Mouse (Mus musculus) embryo, embryonic 11.5 days (tissue): ENCODE measurements around the gene Gm10234.

Experiments
- DNase-seq: peaks from one replicate; pipeline ENCODE4 v3.0.0-alpha.2; 2012; ENCODE audit warnings: low read depth, low spot score

Gm10234 gene

DNA sequence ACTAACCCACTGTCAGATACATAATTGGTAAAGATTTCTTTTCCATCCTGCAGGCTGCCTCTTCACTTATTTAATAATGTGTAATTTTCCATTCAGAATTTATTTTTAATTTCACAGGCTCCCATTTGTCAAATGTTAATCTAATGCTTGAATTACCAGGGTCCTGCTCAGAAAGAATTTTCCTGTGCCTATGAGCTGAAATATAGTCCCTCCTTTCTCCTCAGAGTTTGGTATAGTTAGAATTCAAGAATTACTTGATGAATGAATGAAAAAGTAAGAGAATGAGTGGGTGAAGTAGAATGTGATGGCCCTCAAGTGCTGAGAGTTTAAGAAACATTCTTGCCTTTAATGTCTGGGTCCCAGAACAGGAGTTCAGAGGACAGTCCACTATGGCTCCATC is at the start of gene Gm10234:
Gm10234 (plus strand) TSS at position 301 of the 400 bp plus-strand sequence.
- no peak for DNase-seq

- no peak for DNase-seq
These were observed 44.3 kb upstream of the Gm10234 start for GRCm38 (mm10) chr6:95277633-95278032.

GRCm38 (mm10) chr6:95296025-95296424 is 25.9 kb upstream of the Gm10234 start:
- DNase-seq: no peak

GRCm38 (mm10) chr6:95298387-95298786 is 23.5 kb upstream of the Gm10234 start:
- DNase-seq: no peak

DNA sequence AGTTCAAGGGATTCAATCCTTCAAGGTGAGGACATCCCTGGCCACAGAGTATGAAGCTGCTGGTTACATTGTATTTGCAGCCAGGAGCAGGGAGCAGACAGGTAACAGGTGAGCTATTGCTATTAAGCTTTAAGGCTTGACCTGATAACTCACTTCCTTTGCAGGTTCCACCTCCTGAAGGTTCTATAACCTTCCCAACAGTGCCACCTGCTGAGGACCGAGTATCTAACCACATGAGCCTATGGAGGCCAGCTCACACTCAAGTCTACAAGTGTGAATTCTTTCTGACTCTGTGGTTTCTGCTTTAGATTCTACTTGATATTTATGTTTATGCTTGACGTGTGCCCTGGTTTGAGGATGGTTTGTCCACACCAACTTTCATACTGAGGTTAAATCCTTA is 21.3 kb upstream of the Gm10234 start:
- no peak for DNase-seq

GRCm38 (mm10) chr6:95331191-95331590 is 9.3 kb downstream of the Gm10234 start:
- DNase-seq: no peak

- DNase-seq: no peak
These were observed 12.9 kb downstream of the Gm10234 start for GRCm38 (mm10) chr6:95334781-95335180.

DNA sequence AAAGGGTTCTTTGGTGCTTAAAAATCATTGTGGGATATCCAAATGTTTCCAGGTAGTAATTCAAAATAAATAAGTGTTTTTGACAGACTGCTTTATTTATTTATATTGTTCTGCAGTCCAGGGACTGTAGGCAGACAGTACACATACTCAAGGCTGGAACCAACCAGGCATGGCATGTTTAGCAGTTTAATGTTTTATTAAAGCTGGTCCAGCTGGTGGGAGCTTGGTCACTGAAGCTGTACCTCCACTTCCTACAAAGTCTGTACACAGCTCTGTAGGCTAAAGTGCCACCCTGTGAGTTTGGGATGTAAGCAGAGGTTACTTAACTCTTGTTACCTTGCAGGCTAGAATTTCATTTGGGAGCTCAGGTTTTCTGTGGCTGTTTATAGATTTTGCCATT is 27.5 kb downstream of the Gm10234 start:
- DNase-seq: no peak

- no peak for DNase-seq
These were observed 31.1 kb downstream of the Gm10234 start for GRCm38 (mm10) chr6:95353043-95353442.

DNA sequence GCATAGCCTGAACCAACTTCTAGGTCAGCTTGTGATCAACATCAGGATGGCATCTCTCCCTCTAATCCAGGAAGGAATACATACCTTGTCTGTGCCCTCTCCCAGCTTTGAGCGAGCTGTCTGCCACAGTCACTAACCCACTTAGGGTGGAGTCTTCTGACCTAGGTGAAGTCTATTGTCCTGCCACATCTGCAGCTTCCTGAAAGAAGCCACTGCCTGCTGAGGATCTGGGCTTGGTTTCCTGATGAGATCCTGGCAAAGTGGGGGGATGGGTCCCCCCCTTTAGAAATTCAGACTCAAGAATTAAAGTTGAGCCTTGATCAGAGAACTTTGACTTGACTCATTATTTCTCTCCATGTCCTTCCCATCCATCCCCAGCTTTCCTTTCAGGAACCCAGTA is 32.0 kb downstream of the Gm10234 start:
- no peak for DNase-seq

GRCm38 (mm10) chr6:95360084-95360483 is 38.2 kb downstream of the Gm10234 start:
- no peak for DNase-seq

GRCm38 (mm10) chr6:95362707-95363106 is 40.8 kb downstream of the Gm10234 start:
- DNase-seq: no peak

GRCm38 (mm10) chr6:95371811-95372210 is 49.9 kb downstream of the Gm10234 start:
- no peak for DNase-seq
